Mouse (Mus musculus): ENCODE measurements around the gene Sars.

Gene Sars

GRCm38 (mm10) chr3:108444698-108445365 is at the start of gene Sars:
Gene Sars, minus strand, starts transcription at chr3:108445209.
- peak; percentile 96 for DNase-seq

GRCm38 (mm10) chr3:108489968-108490367 is 45.0 kb upstream of the Sars start:
- DNase-seq = no peak

GRCm38 (mm10) chr3:108484749-108485148 is 39.7 kb upstream of the Sars start:
- no peak for DNase-seq

- DNase-seq = no peak
Measured at GRCm38 (mm10) chr3:108478800-108479199, 33.8 kb upstream of the Sars start.

- DNase-seq = peak; percentile 81
Measured at GRCm38 (mm10) chr3:108476761-108477619, 32.0 kb upstream of the Sars start.

- no peak for DNase-seq
Measured at GRCm38 (mm10) chr3:108475496-108475895, 30.5 kb upstream of the Sars start.

DNA sequence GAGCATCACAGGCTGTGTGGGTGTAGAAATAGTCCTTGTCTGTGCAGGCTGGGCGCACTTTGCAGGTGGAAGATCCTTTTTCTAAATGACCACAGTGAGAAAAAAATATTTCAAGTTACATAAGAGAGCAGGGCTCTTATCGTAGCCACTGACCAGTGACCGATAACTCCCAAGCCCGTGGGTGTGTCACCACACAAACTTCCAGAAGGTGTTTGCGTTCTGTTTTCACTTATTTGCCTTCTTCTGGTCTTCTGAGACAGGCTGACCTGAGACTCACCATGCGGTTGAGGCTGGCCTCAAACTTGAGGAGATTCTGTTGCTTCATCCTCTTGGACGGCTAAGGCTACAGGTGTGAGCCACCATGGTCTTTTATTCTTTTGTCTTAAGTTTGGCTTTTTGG is 30.0 kb upstream of the Sars start:
- no peak for DNase-seq

DNA sequence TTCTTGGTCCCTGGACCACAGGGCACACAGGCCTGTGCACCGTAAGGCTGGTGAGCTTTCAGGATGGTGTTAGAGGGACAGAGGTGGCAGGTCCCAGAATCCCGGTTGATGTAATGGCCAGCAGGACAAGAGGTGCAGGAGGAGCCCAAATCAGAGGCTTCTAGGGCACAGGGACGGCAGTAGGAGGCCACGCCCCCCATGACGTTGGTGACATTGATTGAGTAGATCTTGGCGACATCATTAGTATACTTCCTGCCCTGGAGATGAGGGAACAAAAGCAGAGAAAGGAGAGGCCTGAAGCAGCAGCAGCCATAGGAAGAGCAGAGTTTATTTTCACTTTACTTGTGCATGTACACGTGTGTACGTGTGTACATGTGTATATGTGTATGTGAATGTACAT is 22.8 kb upstream of the Sars start:
- peak; percentile 46 for DNase-seq

- DNase-seq = peak; percentile 77
Measured at GRCm38 (mm10) chr3:108466425-108466824, 21.4 kb upstream of the Sars start.

GRCm38 (mm10) chr3:108458866-108459265 is 13.9 kb upstream of the Sars start:
- DNase-seq = peak; percentile 71

- DNase-seq = no peak
Measured at GRCm38 (mm10) chr3:108458380-108458779, 13.4 kb upstream of the Sars start.

DNA sequence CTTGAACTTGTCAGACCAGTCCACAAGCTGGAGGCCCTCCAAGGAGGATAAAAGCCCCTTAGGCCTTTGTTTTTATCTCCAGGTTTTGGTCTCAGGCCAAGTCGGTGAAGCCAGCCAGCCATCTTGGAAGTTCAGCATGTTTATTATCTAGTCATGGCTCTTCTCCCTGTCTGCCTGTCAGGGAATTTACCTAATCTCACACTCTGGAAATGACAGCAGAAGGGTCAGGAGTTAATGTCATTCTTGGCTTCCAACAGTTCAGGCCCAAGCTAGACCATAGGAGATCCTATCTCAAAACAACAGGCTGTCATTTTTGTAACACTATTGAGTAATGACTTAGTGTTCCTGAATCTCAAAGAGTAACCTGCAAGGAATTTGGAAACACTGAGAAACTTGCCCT is 9.2 kb upstream of the Sars start:
- DNase-seq = no peak

- no peak for DNase-seq
Measured at GRCm38 (mm10) chr3:108451969-108452368, 7.0 kb upstream of the Sars start.

GRCm38 (mm10) chr3:108445366-108445705 is 327 bp upstream of the Sars start:
- DNase-seq = no peak

DNA sequence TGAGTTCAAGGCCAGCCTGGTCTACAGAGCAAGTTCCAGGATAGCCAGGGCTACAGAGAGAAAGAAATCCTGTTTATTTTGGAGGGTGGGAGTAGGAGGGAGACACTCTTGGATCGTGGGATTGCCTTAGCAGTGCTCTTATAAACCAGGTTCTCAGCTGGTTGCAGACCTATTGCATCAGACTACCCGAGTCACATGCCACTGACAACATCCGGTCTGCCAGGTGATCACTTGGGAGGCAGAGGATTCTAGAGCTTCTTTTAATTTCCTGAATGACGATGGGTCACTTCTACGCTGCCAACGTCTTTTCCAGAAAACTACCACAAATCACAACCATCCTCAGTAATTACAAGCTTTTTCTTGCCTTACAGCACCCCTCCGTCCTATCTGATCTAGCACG is 980 bp downstream of the Sars start:
- DNase-seq = peak; percentile 58

GRCm38 (mm10) chr3:108436380-108436714 is 8.7 kb downstream of the Sars start:
- no peak for DNase-seq

- DNase-seq = peak; percentile 29
Measured at GRCm38 (mm10) chr3:108435701-108436379, 9.2 kb downstream of the Sars start.

- DNase-seq = no peak
Measured at GRCm38 (mm10) chr3:108433881-108434495, 11.0 kb downstream of the Sars start.

DNA sequence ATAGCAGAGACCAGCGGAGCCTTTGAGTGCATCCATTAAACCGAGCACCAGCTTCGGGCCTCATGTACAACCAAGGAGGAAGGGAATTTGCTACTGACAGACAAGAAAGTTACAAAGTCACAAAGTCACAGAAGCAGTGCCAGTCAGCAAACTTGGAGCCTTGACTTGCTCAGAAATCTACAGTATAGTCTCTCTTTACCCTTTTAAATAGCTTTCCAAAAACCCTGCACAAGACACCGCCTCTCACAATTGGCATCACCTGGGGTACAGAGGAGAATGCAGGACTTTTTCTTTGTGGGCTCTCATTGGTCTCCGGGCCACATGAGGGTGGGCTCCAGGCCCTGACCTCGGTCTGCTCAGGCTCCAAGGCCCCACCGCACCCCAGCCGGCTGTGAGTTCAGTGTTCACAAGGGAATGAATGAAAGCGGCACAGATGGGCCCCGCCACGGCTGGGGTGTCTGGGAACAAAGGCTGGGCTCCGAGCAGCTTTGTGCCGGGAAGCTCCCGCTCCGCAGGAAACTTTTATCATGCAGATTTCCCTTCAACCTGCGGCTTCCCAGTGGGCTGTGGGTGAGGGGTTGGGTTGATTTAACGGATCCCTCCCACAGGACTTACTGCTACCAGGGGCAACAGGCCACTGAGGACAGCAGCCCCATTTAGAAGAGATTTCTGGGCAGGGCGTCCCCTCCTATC is 11.7 kb downstream of the Sars start:
- no peak for DNase-seq

GRCm38 (mm10) chr3:108432542-108433187 is 12.3 kb downstream of the Sars start:
- no peak for DNase-seq

GRCm38 (mm10) chr3:108425624-108426018 is 19.4 kb downstream of the Sars start:
- DNase-seq = no peak

DNA sequence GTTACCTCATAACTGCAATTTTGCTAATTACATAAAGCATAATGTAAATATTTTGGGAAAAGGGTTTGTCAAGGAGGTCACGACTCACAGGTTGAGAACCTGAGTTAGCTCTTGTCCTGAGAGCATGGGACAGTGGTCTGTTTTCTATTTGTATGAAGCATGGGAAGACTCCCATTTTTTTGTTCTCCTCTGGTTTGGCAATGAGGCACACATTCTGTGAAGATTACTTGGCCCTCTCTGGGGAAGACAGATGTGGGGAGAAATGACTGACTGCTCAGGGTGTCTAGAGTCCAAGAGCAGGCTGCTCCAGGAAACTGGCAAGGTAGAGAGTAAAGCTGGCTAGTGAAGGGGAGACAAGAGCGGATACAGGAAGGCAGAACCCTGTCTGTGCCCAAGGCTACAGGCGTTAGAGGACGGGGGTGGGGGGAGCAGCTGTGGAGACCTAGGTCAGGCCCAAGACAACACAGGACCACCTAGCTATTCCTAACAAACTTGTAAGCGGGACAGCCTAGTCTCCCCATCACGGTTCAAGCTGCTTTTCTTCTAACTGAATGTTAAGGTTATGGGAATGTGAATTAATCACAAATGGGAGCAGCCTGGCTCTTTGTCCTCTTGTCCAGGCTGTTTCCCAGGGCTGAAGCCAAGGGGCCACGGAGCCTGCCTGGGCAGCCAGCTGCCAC is 19.9 kb downstream of the Sars start:
- no peak for DNase-seq

All from kidney, postnatal 10 days (tissue).